Mouse (Mus musculus) embryonic stem cell, embryonic (primary cell): ENCODE results near the gene Gosr1.

Experiments used
- CTCF ChIA-PET, 4 experiments: fragments of 300-600 bp in 2 of 4; fragments of 350-600 bp in 2 of 4; sonication (Branson Sonifier 250); formaldehyde crosslinking; loops; one replicate each; lab custom pipeline; 2022; ENCODE audit warnings: inconsistent platforms in 2 of 4; lab: Charles Lee
- POLR2A ChIA-PET, 4 experiments: fragments of 300-600 bp in 2 of 4; fragments of 350-600 bp in 2 of 4; sonication (Branson Sonifier 250); formaldehyde crosslinking; loops; one replicate each; lab custom pipeline; 2022; ENCODE audit warnings: antibody characterized with exemption in 4 of 4, inconsistent platforms in 1 of 4; lab: Charles Lee

Gosr1 gene

DNA sequence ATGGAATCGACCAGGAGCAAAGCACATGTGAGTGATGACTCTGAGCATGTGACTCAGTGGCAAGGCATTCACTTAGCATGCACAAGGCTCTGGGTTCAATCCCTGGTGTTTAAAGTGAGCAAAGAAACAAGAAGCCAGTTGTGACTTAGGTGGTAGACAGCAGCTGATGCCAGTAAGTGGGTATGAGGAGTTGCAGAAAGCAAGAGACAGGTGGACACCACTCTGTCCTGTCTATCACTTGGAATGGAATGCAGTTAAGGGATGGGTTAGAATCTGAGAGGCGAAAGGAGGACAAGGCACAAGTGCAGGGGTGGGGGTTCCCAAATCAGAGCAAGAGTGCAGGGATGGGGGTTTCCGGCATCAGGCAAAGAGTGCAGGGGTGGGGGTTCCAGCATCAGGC lies 71.3 kb downstream of the Gosr1 start:
- CTCF ChIA-PET, result interaction anchor here in 1 of 4 experiments (0.5 kb wide), 1 partner anchor 42 kb away, joined by 3 read pairs; no protein-coding TSS in a partner anchor
- POLR2A ChIA-PET, result interaction anchor here in 1 of 4 experiments (1.1 kb wide), 1 partner anchor 155 kb away, joined by 3 read pairs; no protein-coding TSS in a partner anchor

DNA sequence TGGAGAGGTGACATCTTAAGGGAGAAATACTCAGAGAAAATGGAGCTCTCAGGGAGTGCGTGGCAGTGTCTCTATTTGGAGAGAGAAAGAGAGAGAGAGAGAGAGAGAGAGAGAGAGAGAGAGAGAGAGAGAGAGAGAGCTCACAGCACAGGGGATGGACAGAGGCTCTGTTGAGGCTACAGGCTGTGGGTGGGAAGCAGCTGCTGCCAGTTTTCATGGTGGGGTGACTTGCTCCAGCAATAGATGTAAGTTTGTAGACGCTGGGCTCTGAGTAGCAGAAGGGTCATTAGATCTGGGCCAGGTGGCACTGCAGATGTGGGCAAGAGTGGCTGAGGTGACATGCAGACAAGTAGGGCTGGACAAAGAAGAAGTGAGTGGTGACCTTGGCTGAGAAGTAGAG lies 77.8 kb downstream of the Gosr1 start:
- ChIA-PET CTCF (interaction anchor here in 2 of 4 experiments (0.6 kb wide), 2 partner anchors 209 to 718 kb away, joined by 3 read pairs; no protein-coding TSS in a partner anchor), POLR2A (interaction anchor here in 1 of 4 experiments (0.7 kb wide), 1 partner anchor 15 kb away, joined by 5 read pairs; no protein-coding TSS in a partner anchor)

DNA sequence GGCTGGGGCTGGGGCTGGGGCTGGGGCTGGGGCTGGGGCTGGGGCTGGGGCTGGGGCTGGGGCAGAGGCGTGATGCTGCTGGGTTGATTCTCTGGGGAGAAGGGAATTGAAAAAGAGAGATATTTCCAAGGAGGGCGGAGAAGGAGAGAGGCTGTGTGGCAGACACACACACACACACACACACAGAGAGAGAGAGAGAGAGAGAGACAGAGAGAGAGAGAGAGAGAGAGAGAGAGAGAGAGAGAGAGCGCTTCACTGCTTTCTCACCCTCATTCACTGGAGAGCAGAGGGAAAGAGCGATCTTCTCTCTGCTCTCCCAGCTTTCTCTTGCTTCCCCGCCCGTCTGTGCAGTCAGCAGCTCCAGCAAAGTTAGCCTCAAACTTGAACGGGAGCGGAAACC lies 83.9 kb downstream of the Gosr1 start, which contains the start of gene Trarg1:
TSS of gene Trarg1 (plus strand) at position 301 of the 400 bp plus-strand sequence.
- ChIA-PET POLR2A (interaction anchor here in 2 of 4 experiments (0.7 to 0.9 kb wide), 2 partner anchors 141 to 175 kb away, joined by 3 read pairs; no protein-coding TSS in a partner anchor), CTCF (interaction anchor here in 3 of 4 experiments (0.6 to 1.2 kb wide), 9 partner anchors 33 to 1439 kb away, joined by 3 to 9 read pairs (median 3); partner anchors contain the start of gene Gosr1 (in 1 of the 3))
